Mouse (Mus musculus): ENCODE measurements around the gene Smco4. TPM values are rescaled to one million over a fixed set of nuclear protein-coding genes. Genes with fewer than 3 reads are reported as not detected.

The Smco4 gene
- 6.3 TPM for polyA plus RNA-seq (2014; fragmentation: Illumina TruSeq; extraction: RNeasy Lipid Tissue Mini Kit (QIAGEN cat#74804))

DNA sequence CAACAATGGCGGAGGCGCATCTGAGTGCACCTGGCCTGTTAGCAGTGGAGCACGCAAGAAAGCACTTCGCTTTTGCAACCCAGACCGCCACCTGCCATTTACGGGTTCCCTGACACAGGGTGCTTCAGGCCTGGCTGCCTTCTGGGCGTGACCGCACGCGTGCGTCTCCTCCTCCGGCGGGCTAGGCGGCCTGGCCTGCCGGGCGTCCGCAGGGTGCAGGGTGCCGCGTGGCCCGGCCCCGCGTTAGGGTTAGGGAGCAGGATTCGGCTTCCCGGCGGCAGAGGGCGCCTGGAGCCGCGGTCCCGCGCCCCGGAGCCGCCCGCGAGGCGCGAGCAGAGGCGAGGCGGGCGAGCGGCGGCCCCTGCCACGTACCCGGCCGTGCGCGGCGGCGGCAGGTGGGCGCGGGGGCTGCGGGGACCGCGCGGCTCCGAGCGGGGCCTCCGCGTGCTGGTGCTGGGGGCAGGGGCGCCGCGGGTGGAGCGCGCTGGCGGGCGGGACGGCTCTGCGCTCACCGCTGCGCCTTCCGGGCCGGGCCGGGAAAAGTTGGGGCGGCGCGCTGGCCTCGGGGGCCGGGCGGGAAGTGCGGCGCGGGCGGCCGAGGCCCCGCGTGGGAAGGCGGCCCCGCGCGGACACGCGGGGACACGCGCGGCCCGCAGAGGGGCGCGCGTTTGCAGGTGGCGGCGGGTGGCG, at the start of gene Smco4:
Smco4 (plus strand) TSS at position 198 of the 690 bp plus-strand sequence.

Other genes with a start within 250 kb of the Smco4 start
- 80.6 TPM for gene Med17, start 213.5 kb upstream of the Smco4 start, polyA plus RNA-seq (2014; fragmentation: Illumina TruSeq; extraction: RNeasy Lipid Tissue Mini Kit (QIAGEN cat#74804))
- 169 TPM for gene Taf1d, start 187.2 kb upstream of the Smco4 start, polyA plus RNA-seq (2014; fragmentation: Illumina TruSeq; extraction: RNeasy Lipid Tissue Mini Kit (QIAGEN cat#74804))
- gene 4931406C07Rik, start 187.0 kb upstream of the Smco4 start, polyA plus RNA-seq (2014; fragmentation: Illumina TruSeq; extraction: RNeasy Lipid Tissue Mini Kit (QIAGEN cat#74804)), result 92.2 TPM
- gene Cep295, start 135.6 kb upstream of the Smco4 start, polyA plus RNA-seq (2014; fragmentation: Illumina TruSeq; extraction: RNeasy Lipid Tissue Mini Kit (QIAGEN cat#74804)), result 35.7 TPM
- gene Deup1, start 134.5 kb downstream of the Smco4 start, polyA plus RNA-seq (2014; fragmentation: Illumina TruSeq; extraction: RNeasy Lipid Tissue Mini Kit (QIAGEN cat#74804)), result 1.0 TPM
- 29.6 TPM for gene Slc36a4, start 216.3 kb downstream of the Smco4 start, polyA plus RNA-seq (2014; fragmentation: Illumina TruSeq; extraction: RNeasy Lipid Tissue Mini Kit (QIAGEN cat#74804))